Mouse (Mus musculus) forebrain, postnatal 0 days (tissue): Measurements from ENCODE around the gene Ch25h. TPM values are rescaled to one million over a fixed set of nuclear protein-coding genes. Genes with fewer than 3 reads are reported as not detected.
A peak's percentile ranks its signal among the peaks of the same experiment; 100 is the strongest.

Experiments
- ATAC-seq: fragments of 200-750 bp; cut with Nextera tagmentation; 2 replicates; pipeline ENCODE4 v1.8.0; 2017; ENCODE audit warnings: mild to moderate bottlenecking, moderate library complexity
- DNase-seq: peaks from one replicate; pipeline ENCODE4 v3.0.0-alpha.2; 2015
- H3K27ac ChIP-seq: fragments of 300-500 bp; sonication (generic); 2 replicates; pipeline ENCODE4 v1.5.1; 2014; ENCODE audit warnings: low read depth, mild to moderate bottlenecking, antibody characterized with exemption, low read length, moderate library complexity, mixed read lengths
- H3K27me3 ChIP-seq: fragments of 300-500 bp; sonication (generic); 2 replicates; pipeline ENCODE4 v1.6.1; 2014; ENCODE audit warnings: mild to moderate bottlenecking, low read length, mixed read lengths; ENCODE audit not compliant: insufficient read depth
- H3K36me3 ChIP-seq: fragments of 300-500 bp; sonication (generic); 2 replicates; pipeline ENCODE4 v1.6.1; 2014; ENCODE audit warnings: mild to moderate bottlenecking, moderate library complexity; ENCODE audit not compliant: insufficient read depth
- H3K4me1 ChIP-seq: fragments of 300-500 bp; sonication (generic); 2 replicates; pipeline ENCODE4 v1.6.1; 2014; ENCODE audit warnings: antibody characterized with exemption; ENCODE audit not compliant: insufficient read depth
- H3K4me2 ChIP-seq: fragments of 300-500 bp; sonication (generic); 2 replicates; pipeline ENCODE4 v1.6.1; 2014; ENCODE audit warnings: low read depth, mild to moderate bottlenecking, moderate library complexity
- H3K4me3 ChIP-seq: fragments of 300-500 bp; sonication (generic); 2 replicates; pipeline ENCODE4 v1.5.1; 2014; ENCODE audit warnings: low read depth, low read length, mixed read lengths
- H3K9ac ChIP-seq: fragments of 300-500 bp; sonication (generic); 2 replicates; pipeline ENCODE4 v1.6.1; 2014; ENCODE audit warnings: mild to moderate bottlenecking
- H3K9me3 ChIP-seq: fragments of 300-500 bp; sonication (generic); 2 replicates; pipeline ENCODE4 v1.6.1; 2016; ENCODE audit warnings: low read length
- CTCF ChIP-seq: sonication (generic); IDR thresholded peaks from 2 replicates; pipeline ENCODE4 v1.5.1; 2016; ENCODE audit warnings: antibody characterized with exemption, control low read depth, low read depth
- WGBS: fragments of 180-500 bp; shearing (Covaris S2); extraction: QIAGEN DNeasy Blood & Tissue Kit; methylation state at CpG from one replicate; pipeline ENCODE4 v1.1.7; 2014; 5-methylcytosine and 5-hydroxymethylcytosine counted together
- polyA plus RNA-seq: library from polyadenylated mRNA; unstranded; fragments of >200 nt; fragmentation: Nextera tagmentation; extraction: Ambion mirVana; gene quantifications from 2 replicates; pipeline ENCODE4 v1.2.1, GENCODE M21; 2015
- total RNA-seq: library from RNA; depleted of rRNA; stranded (reverse); fragments of >200 nt; gene quantifications from 2 replicates; pipeline ENCODE4 v1.2.3, GENCODE M21; 2014; rRNA removed

Gene Ch25h
- total RNA-seq, result 0.38 and 0.71 TPM in 2 replicates
- 0.62 and 0.86 TPM in 2 replicates for polyA plus RNA-seq

DNA sequence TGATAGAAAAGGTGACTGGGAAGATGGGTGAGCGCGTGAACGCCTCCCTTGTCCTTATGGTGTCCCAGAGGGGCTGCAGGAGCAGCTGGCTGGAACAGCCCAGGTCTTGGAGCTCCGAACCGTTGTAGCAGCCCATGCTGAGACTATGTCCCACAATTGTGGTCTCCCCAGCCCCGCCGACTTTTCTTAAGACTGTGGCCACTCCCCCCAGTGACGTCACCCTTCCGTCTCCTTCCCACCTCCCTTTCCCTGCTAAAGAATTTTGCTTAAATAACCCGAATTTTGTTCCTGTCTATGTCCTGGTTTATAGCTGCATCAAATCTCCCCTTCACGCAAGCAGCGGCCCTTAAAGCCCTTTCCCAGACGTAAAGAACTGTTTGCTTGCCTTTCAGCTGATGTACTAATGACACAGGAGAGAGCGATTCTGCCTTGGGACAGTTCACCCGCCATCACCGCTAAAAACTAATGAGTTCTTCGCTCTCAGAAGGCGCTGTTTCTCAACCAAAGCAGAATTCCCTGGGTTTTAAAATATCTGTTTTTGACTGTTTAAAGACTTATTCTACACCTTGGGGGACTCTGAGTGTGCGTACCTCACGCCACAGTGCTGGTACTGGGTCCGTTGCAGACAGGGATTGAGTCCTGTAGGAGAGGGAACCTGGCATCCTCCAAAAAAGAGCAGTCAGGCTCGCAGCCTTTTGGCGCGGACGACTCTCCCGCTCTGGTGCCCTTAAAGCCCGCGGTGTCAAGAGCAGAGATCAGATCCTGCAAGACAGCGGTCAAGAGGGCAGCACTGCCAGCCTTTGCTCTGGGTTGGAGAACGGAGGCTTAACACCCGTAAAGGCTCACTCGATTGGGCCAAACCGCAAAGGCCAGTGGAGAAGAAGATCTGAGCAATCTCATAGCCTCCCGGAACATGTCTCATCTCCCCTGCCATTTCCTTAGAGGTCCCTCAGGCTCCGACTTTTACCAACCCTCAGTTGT, at the start of gene Ch25h:
Gene Ch25h (minus strand): TSS at position 174 of the 981 bp plus-strand sequence.
- Histone ChIP-seq H3K4me3 (peak within 1 kb of the TSS; percentile 61), H3K9me3 (no peaks in the 10 kb centered on the region), H3K27ac (no peak within 1 kb of the TSS), H3K9ac (peak within 1 kb of the TSS; percentile 56), H3K27me3 (peaks cover 20% of the 10 kb centered on the region; the same call in 1 of the 2 replicates), H3K36me3 (no peaks in the 10 kb centered on the region), H3K4me1 (peaks cover 9% of the 10 kb centered on the region), H3K4me2 (peak within 1 kb of the TSS; percentile 90)
- WGBS, result under 1% methylated on average over 35 of the region's 35 CpGs
- DNase-seq, result peak; percentile 70
- ATAC-seq, result peak; percentile 86
- TF ChIP-seq CTCF, result no peak

DNA sequence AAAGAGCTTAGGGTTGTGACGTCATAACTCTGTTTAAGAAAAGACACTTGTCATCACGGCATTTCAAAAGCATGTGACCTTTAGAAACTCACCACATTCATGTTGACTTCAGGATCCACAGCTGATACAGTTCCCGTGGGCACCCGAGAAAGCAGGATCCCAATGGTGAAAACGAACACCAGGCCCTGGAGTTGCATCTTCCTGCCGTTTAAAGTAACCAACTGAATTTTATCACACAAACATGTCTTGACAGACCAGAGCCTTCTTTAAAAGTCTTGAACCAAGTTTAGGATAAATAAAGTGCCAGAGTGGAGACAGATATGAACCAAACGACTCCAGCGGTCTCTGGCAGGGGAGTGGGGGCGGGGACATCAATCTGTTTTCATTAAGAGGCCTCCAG, 49.7 kb upstream of the Ch25h start:
- TF ChIP-seq CTCF, result no peak

DNA sequence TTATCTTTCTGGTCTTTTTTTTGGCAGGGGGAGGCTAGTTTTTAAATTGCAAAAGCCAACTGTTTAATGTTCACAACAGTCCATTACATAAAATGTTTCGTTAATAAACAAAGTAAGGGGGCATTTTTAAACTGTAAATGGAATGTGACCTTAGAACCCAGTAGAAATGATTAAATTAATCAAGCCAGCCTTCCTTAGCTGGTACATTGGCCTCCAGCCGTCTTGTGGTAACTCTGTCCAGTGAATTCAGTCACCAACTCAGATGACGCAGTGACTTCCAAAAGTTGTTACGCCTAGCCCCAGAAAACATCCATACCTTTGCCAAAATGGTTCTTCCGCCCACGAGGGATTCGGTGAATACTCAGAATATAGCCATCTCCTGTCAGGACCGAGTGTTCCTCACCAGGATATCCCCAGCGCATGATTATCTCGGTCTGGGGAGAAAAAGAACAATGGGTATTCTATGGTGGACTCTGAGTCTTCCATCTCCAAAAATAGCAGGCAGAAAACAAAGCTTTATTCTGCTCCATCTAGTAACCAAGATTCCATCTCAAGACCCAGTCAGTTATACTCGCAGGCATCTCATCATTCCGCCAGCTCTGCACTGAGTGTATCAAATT, 48.3 kb upstream of the Ch25h start:
- H3K9ac ChIP-seq, result no peak overlapping the region
- H3K36me3 ChIP-seq, result peaks cover 7% of the 10 kb centered on the region; the same call in 1 of the 2 replicates
- no peaks in the 10 kb centered on the region for H3K9me3 ChIP-seq
- no peak for ATAC-seq
- WGBS, result 86% methylated on average over 12 of the region's 12 CpGs
- no peak overlapping the region for H3K4me2 ChIP-seq
- no peak overlapping the region for H3K4me3 ChIP-seq
- TF ChIP-seq CTCF, result no peak
- H3K27me3 ChIP-seq, result no peaks in the 10 kb centered on the region
- peaks cover 7% of the 10 kb centered on the region; the same call in 1 of the 2 replicates for H3K4me1 ChIP-seq
- no peak for DNase-seq
- H3K27ac ChIP-seq, result no peak overlapping the region

More for the DNA sequence above, 49.7 kb upstream of the Ch25h start:
- no peaks in the 10 kb centered on the region; the same call in 1 of the 2 replicates for H3K36me3 ChIP-seq
- H3K4me2 ChIP-seq, result no peak overlapping the region
- ATAC-seq (no peak), DNase-seq (no peak)
- no peak overlapping the region for H3K9ac ChIP-seq
- H3K9me3 ChIP-seq, result no peaks in the 10 kb centered on the region
- H3K4me1 ChIP-seq, result peaks cover 7% of the 10 kb centered on the region; the same call in 1 of the 2 replicates
- no peak overlapping the region for H3K4me3 ChIP-seq
- no peaks in the 10 kb centered on the region for H3K27me3 ChIP-seq
- WGBS, result 79% methylated on average over 9 of the region's 9 CpGs
- no peak overlapping the region for H3K27ac ChIP-seq

DNA sequence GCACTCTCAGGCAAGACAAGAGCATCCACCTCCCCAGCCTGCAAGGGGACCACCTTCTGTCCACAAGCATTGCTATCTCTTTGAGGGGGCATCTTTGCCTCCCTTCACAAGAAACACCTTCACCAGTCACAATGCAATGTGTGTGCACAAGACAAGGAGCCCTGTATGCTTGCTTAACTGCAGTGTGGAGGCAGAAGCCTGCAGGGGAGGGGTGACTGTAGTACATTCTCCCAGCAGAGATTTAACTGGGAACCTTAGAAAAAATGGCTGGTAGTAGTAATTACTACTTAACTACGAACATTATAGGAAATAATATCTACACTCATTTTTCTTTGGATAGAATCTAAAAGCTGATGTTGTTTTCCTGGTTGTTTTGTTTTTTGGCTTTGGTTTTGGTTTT, 47.0 kb upstream of the Ch25h start:
- WGBS, result 96% methylated on average over 1 of the region's 1 CpGs

DNA sequence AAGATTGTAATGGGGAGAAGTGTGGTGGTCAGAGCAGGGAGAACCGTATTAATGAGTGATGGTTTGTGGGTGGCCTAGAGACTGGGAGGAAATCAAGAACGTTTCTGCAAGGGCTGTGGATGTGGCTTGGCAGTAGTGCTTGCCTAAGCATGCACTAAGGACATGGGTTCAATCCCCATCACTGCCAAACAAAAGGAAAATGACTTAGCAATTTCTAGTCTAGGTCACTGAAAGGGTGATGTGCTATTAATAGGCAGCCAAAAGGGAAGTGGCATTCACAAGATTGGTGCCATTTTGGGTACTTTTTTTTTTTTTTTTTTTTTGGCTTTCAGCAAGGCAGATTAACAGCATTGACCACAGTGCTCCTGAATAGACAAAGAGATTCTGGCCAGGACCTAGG, 46.4 kb upstream of the Ch25h start:
- ATAC-seq, result no peak

More for the DNA sequence above, 47.0 kb upstream of the Ch25h start:
- Histone ChIP-seq H3K4me1 (peaks cover 7% of the 10 kb centered on the region; the same call in 1 of the 2 replicates), H3K4me2 (no peak overlapping the region), H3K27ac (no peak overlapping the region), H3K36me3 (peaks cover 10% of the 10 kb centered on the region; the same call in 1 of the 2 replicates), H3K9me3 (no peaks in the 10 kb centered on the region), H3K27me3 (no peaks in the 10 kb centered on the region), H3K4me3 (no peak overlapping the region), H3K9ac (no peak overlapping the region)
- no peak for DNase-seq
- TF ChIP-seq CTCF, result no peak
- ATAC-seq, result no peak

DNA sequence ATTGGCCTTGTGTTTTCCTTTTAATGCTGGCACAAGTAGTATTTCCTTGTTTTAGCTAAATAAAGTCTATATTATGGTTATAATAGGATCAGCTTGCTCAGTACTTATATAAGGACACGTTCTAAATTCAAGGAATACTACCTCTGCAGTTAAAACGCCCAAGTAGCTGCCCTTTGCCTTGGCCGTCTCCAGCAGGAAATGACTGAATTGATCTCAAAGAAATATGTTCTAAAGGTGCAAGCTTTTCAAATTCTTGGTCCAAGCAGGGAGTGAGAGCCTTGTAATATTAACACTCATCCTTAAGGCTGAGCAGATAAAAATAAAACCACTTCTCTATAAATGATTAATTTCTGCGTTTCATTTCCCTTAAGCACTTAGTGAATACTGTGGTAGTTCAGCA, 45.1 kb upstream of the Ch25h start:
- no peak overlapping the region for H3K4me3 ChIP-seq
- H3K4me2 ChIP-seq, result no peak overlapping the region
- no peaks in the 10 kb centered on the region for H3K27me3 ChIP-seq
- no peaks in the 10 kb centered on the region for H3K4me1 ChIP-seq
- ATAC-seq, result no peak
- no peak overlapping the region for H3K27ac ChIP-seq
- no peak for DNase-seq
- H3K36me3 ChIP-seq, result peaks cover 10% of the 10 kb centered on the region; the same call in 1 of the 2 replicates
- H3K9ac ChIP-seq, result no peak overlapping the region
- WGBS, result 86% methylated on average over 4 of the region's 4 CpGs
- H3K9me3 ChIP-seq, result no peaks in the 10 kb centered on the region
- TF ChIP-seq CTCF, result no peak

More for the DNA sequence above, 46.4 kb upstream of the Ch25h start:
- H3K4me3 ChIP-seq, result no peak overlapping the region
- H3K4me1 ChIP-seq, result peaks cover 5% of the 10 kb centered on the region; the same call in 1 of the 2 replicates
- TF ChIP-seq CTCF, result no peak
- no peaks in the 10 kb centered on the region for H3K9me3 ChIP-seq
- H3K4me2 ChIP-seq, result no peak overlapping the region
- H3K9ac ChIP-seq, result no peak overlapping the region
- WGBS, result 73% methylated on average over 2 of the region's 2 CpGs
- no peak overlapping the region for H3K27ac ChIP-seq
- H3K36me3 ChIP-seq, result peaks cover 10% of the 10 kb centered on the region; the same call in 1 of the 2 replicates
- no peak for DNase-seq
- H3K27me3 ChIP-seq, result no peaks in the 10 kb centered on the region
